Mouse (Mus musculus): ENCODE results near the gene Ubc. TPM values are rescaled to one million over a fixed set of nuclear protein-coding genes. Genes with fewer than 3 reads are reported as not detected.

Ubc gene
- polyA plus RNA-seq, 1 experiment from 2014 or later = 1,103 TPM

DNA sequence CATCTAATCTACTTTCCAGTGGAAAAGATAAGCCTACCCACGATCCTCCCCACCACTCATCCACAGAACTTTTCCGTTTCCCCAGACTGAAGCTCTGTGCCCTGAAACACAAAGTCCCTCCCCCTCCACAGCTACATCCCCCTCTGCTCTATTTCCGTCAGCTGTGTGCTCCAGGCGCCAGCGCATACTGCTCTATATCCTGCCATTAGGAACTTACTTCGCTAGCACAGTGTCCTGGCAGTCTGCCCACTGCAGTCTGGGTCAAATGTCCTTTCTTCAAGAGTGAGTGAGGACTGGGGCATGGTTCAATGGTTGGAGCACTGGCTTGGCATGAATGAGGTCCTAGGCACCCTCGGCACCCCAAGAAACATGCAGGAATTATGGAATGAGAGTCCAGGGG lies 26.1 kb downstream of the Ubc start:
- TF ChIP-seq CTCF (IDR thresholded peaks at IDR 0.05; ENCODE audit: low read depth) = no peak
- ATAC-seq (ENCODE audit: insufficient read depth) = peak; percentile 83
- no peaks in the 10 kb centered on the region for H3K27me3 ChIP-seq (ENCODE audit: insufficient read depth, low read length)
- peak; percentile 81 for DNase-seq
- no peak overlapping the region for H3K4me2 ChIP-seq
- no peak overlapping the region for H3K4me3 ChIP-seq (ENCODE audit: low read depth, low read length)
- H3K9ac ChIP-seq = no peak overlapping the region
- 46% methylated on average over 7 of the region's 7 CpGs for WGBS
- no peaks in the 10 kb centered on the region for H3K9me3 ChIP-seq (ENCODE audit: low read depth, low read length)
- no peak overlapping the region for H3K27ac ChIP-seq (ENCODE audit: low read depth)
- H3K4me1 ChIP-seq (ENCODE audit: insufficient read depth) = no peaks in the 10 kb centered on the region; the same call in 1 of the 2 replicates
- no peaks in the 10 kb centered on the region for H3K36me3 ChIP-seq (ENCODE audit: insufficient read depth)

GRCm38 (mm10) chr5:125360981-125361510 lies 29.0 kb downstream of the Ubc start:
- H3K4me2 ChIP-seq = no peak overlapping the region
- 79% methylated on average over 16 of the region's 16 CpGs for WGBS
- TF ChIP-seq CTCF (IDR thresholded peaks at IDR 0.05; ENCODE audit: low read depth) = no peak
- DNase-seq = no peak
- H3K9ac ChIP-seq = no peak overlapping the region
- ATAC-seq (ENCODE audit: insufficient read depth) = no peak
- no peaks in the 10 kb centered on the region for H3K36me3 ChIP-seq (ENCODE audit: insufficient read depth)
- no peaks in the 10 kb centered on the region; the same call in 1 of the 2 replicates for H3K4me1 ChIP-seq (ENCODE audit: insufficient read depth)
- H3K4me3 ChIP-seq (ENCODE audit: low read depth, low read length) = no peak overlapping the region
- no peaks in the 10 kb centered on the region for H3K9me3 ChIP-seq (ENCODE audit: low read depth, low read length)
- H3K27me3 ChIP-seq (ENCODE audit: insufficient read depth, low read length) = no peaks in the 10 kb centered on the region
- H3K27ac ChIP-seq (ENCODE audit: low read depth) = no peak overlapping the region

GRCm38 (mm10) chr5:125360566-125360965 lies 29.4 kb downstream of the Ubc start:
- WGBS = 75% methylated on average over 9 of the region's 9 CpGs
- no peaks in the 10 kb centered on the region for H3K27me3 ChIP-seq (ENCODE audit: insufficient read depth, low read length)
- H3K27ac ChIP-seq (ENCODE audit: low read depth) = no peak overlapping the region
- DNase-seq = no peak
- H3K4me2 ChIP-seq = no peak overlapping the region
- no peaks in the 10 kb centered on the region for H3K9me3 ChIP-seq (ENCODE audit: low read depth, low read length)
- no peak overlapping the region for H3K4me3 ChIP-seq (ENCODE audit: low read depth, low read length)
- no peak overlapping the region for H3K9ac ChIP-seq
- no peaks in the 10 kb centered on the region for H3K36me3 ChIP-seq (ENCODE audit: insufficient read depth)
- no peak for ATAC-seq (ENCODE audit: insufficient read depth)
- H3K4me1 ChIP-seq (ENCODE audit: insufficient read depth) = no peaks in the 10 kb centered on the region; the same call in 1 of the 2 replicates
- TF ChIP-seq CTCF (IDR thresholded peaks at IDR 0.05; ENCODE audit: low read depth) = no peak

- H3K4me1 ChIP-seq (ENCODE audit: insufficient read depth) = no peaks in the 10 kb centered on the region
- no peaks in the 10 kb centered on the region for H3K36me3 ChIP-seq (ENCODE audit: insufficient read depth)
- peak; percentile 30 for DNase-seq
- H3K27me3 ChIP-seq (ENCODE audit: insufficient read depth, low read length) = no peaks in the 10 kb centered on the region
- H3K9ac ChIP-seq = no peak overlapping the region
- H3K4me2 ChIP-seq = peak overlapping the region; percentile 31; the same call in 1 of the 2 replicates
- no peaks in the 10 kb centered on the region for H3K9me3 ChIP-seq (ENCODE audit: low read depth, low read length)
- TF ChIP-seq CTCF (IDR thresholded peaks at IDR 0.05; ENCODE audit: low read depth) = 0 out of 2 replicates have a peak, but pooled peaks have one; percentile 12
- no peak overlapping the region for H3K4me3 ChIP-seq (ENCODE audit: low read depth, low read length)
- ATAC-seq (ENCODE audit: insufficient read depth) = no peak
- no peak overlapping the region for H3K27ac ChIP-seq (ENCODE audit: low read depth)
- WGBS = 53% methylated on average over 5 of the region's 5 CpGs
Measured at GRCm38 (mm10) chr5:125358270-125358608, 31.8 kb downstream of the Ubc start.

- DNase-seq (no peak), ATAC-seq (ENCODE audit: insufficient read depth) (no peak)
- Histone ChIP-seq H3K4me3 (ENCODE audit: low read depth, low read length) (no peak overlapping the region), H3K36me3 (ENCODE audit: insufficient read depth) (no peaks in the 10 kb centered on the region), H3K4me2 (peak overlapping the region; percentile 31; the same call in 1 of the 2 replicates), H3K27me3 (ENCODE audit: insufficient read depth, low read length) (no peaks in the 10 kb centered on the region), H3K9me3 (ENCODE audit: low read depth, low read length) (no peaks in the 10 kb centered on the region), H3K4me1 (ENCODE audit: insufficient read depth) (no peaks in the 10 kb centered on the region), H3K27ac (ENCODE audit: low read depth) (no peak overlapping the region), H3K9ac (no peak overlapping the region)
- 73% methylated on average over 12 of the region's 12 CpGs for WGBS
- no peak for TF ChIP-seq CTCF (IDR thresholded peaks at IDR 0.05; ENCODE audit: low read depth)
Measured at GRCm38 (mm10) chr5:125357543-125358269, 32.3 kb downstream of the Ubc start.

- ATAC-seq (ENCODE audit: insufficient read depth) = no peak
- Histone ChIP-seq H3K4me2 (no peak overlapping the region), H3K4me3 (ENCODE audit: low read depth, low read length) (no peak overlapping the region), H3K4me1 (ENCODE audit: insufficient read depth) (no peaks in the 10 kb centered on the region), H3K36me3 (ENCODE audit: insufficient read depth) (no peaks in the 10 kb centered on the region), H3K9ac (no peak overlapping the region), H3K27ac (ENCODE audit: low read depth) (no peak overlapping the region), H3K9me3 (ENCODE audit: low read depth, low read length) (no peaks in the 10 kb centered on the region), H3K27me3 (ENCODE audit: insufficient read depth, low read length) (no peaks in the 10 kb centered on the region)
- WGBS = 41% methylated on average over 7 of the region's 7 CpGs
- DNase-seq = no peak
- no peak for TF ChIP-seq CTCF (IDR thresholded peaks at IDR 0.05; ENCODE audit: low read depth)
Measured at GRCm38 (mm10) chr5:125355650-125356049, 34.4 kb downstream of the Ubc start.

GRCm38 (mm10) chr5:125354885-125355492 lies 35.0 kb downstream of the Ubc start:
- no peak for TF ChIP-seq CTCF (IDR thresholded peaks at IDR 0.05; ENCODE audit: low read depth)
- Histone ChIP-seq H3K4me1 (ENCODE audit: insufficient read depth) (no peaks in the 10 kb centered on the region), H3K9me3 (ENCODE audit: low read depth, low read length) (no peaks in the 10 kb centered on the region), H3K27me3 (ENCODE audit: insufficient read depth, low read length) (no peaks in the 10 kb centered on the region), H3K27ac (ENCODE audit: low read depth) (no peak overlapping the region), H3K4me3 (ENCODE audit: low read depth, low read length) (no peak overlapping the region), H3K36me3 (ENCODE audit: insufficient read depth) (no peaks in the 10 kb centered on the region), H3K4me2 (no peak overlapping the region), H3K9ac (no peak overlapping the region)
- ATAC-seq (ENCODE audit: insufficient read depth) (no peak), DNase-seq (no peak)
- WGBS = 37% methylated on average over 7 of the region's 7 CpGs
